Mouse (Mus musculus) limb, embryonic 10.5 days (tissue): ENCODE results near the gene Slc9a4. TPM values are rescaled to one million over a fixed set of nuclear protein-coding genes. Genes with fewer than 3 reads are reported as not detected.
A peak's percentile ranks its signal among the peaks of the same experiment; 100 is the strongest.
"Not testable (repeated sequence)": the region's sequence is repeated elsewhere in the genome, so short reads cannot be mapped to it uniquely, and the experiment has no call there.

ENCODE experiments used
- DNase-seq: peaks from one replicate; pipeline ENCODE4 v3.0.0-alpha.2; 2017; ENCODE audit warnings: low spot score
- H3K27ac ChIP-seq: fragments of 300-500 bp; sonication (generic); 2 replicates; pipeline ENCODE4 v1.5.1; 2016; ENCODE audit warnings: mild to moderate bottlenecking
- H3K27me3 ChIP-seq: fragments of 300-500 bp; sonication (generic); 2 replicates; pipeline ENCODE4 v1.6.1; 2016; ENCODE audit warnings: low read depth, mild to moderate bottlenecking; ENCODE audit not compliant: poor library complexity, severe bottlenecking
- H3K36me3 ChIP-seq: fragments of 300-500 bp; sonication (generic); 2 replicates; pipeline ENCODE4 v1.6.1; 2016; ENCODE audit warnings: mild to moderate bottlenecking, moderate library complexity
- H3K4me1 ChIP-seq: fragments of 300-500 bp; sonication (generic); 2 replicates; pipeline ENCODE4 v1.6.1; 2016
- H3K4me3 ChIP-seq: fragments of 300-500 bp; sonication (generic); 2 replicates; pipeline ENCODE4 v1.5.1; 2016; ENCODE audit warnings: mild to moderate bottlenecking, moderate library complexity
- H3K9me3 ChIP-seq: fragments of 300-500 bp; sonication (generic); replicated peaks from 2 replicates; pipeline ENCODE4 v1.6.1; 2016; ENCODE audit warnings: mild to moderate bottlenecking
- WGBS: fragments of 180-500 bp; shearing (Covaris S2); methylation state at CpG from one replicate; pipeline ENCODE4 v1.1.7; 2016; 5-methylcytosine and 5-hydroxymethylcytosine counted together
- polyA plus RNA-seq: library from polyadenylated mRNA; unstranded; fragments of >200 nt; fragmentation: Nextera tagmentation; extraction: Ambion mirVana; gene quantifications from 2 replicates; pipeline ENCODE4 v1.2.1, GENCODE M21; 2016

Slc9a4 gene
- not detected in 2 replicates for polyA plus RNA-seq

DNA sequence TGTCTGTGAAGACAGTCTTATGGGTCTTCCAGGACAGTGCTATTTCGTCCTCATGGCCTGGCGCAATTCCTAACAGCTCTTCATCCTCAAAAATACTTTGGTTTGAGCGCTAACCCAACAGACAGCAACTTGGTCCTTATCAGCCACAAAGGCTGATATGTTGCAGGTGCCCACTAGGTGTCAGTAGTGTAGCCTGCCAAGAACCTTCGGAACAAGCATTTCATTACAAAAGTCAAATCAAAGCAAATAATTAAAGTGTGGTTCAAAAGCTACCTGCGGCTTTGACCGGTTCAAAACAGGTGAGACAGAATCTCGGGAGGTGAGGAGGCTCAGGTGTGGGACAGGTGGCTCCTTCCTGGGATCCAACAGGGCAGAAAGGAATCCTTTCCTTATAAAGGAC, at the start of gene Slc9a4:
Gene Slc9a4 (plus strand): TSS at position 298 of the 400 bp plus-strand sequence.
- peak; percentile 37 for DNase-seq
- Histone ChIP-seq H3K36me3 (no peaks in the 10 kb centered on the region), H3K27me3 (peaks cover 7% of the 10 kb centered on the region; the same call in 1 of the 2 replicates), H3K4me1 (no peaks in the 10 kb centered on the region), H3K9me3 (no peaks in the 10 kb centered on the region), H3K27ac (no peak within 1 kb of the TSS), H3K4me3 (no peak within 1 kb of the TSS)
- 17% methylated on average over 7 of the region's 7 CpGs for WGBS

DNA sequence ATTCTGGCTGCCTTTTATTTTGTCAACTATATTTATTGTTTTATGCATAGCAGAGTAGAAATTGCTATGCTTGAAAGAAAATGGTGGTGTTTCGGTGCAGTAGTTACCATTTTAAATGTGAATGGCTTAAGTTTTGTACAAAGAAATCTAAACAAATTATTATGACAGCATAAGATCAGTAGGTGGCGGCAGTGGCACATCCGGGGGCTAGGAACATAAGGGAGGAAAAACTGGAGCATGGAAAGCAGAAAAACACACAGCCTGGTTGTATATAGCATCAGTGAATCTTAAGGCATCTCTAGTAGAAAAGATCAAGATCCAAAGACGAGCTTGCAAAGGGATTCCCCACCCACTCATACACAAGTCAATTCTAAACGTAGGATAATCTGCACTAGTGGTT, 42.3 kb upstream of the Slc9a4 start:
- Histone ChIP-seq H3K27ac (no peak overlapping the region), H3K36me3 (no peaks in the 10 kb centered on the region), H3K4me1 (no peaks in the 10 kb centered on the region), H3K4me3 (no peak overlapping the region), H3K9me3 (no peaks in the 10 kb centered on the region), H3K27me3 (no peaks in the 10 kb centered on the region)
- WGBS = 85% methylated on average over 5 of the region's 5 CpGs
- no peak for DNase-seq

DNA sequence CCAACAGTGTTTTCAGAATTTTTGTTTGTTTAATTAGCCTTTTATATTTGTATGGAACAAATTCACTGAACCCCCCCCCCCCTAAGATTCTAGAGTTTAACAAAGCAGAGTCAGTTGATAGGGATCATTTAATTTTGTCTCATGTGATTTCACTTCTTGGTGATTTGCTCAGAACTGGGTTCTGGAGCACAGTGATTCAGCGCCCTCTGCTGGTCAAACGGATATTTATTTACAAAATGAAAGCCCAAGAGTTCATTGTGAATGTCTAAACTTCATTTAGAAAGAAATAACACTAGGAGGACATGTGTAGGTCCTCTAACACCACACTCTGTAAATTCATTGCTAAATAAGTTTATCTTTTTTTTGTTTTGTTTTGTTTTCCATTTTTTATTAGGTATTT, 35.2 kb upstream of the Slc9a4 start:
- no peaks in the 10 kb centered on the region for H3K36me3 ChIP-seq
- H3K9me3 ChIP-seq = no peaks in the 10 kb centered on the region
- no peaks in the 10 kb centered on the region for H3K27me3 ChIP-seq
- no peak overlapping the region for H3K4me3 ChIP-seq
- H3K4me1 ChIP-seq = no peaks in the 10 kb centered on the region
- peak; percentile 62 for DNase-seq
- WGBS = 0% methylated on average over 2 of the region's 2 CpGs
- no peak overlapping the region for H3K27ac ChIP-seq

- no peak for DNase-seq
- no peaks in the 10 kb centered on the region for H3K9me3 ChIP-seq
- no peaks in the 10 kb centered on the region for H3K27me3 ChIP-seq
- H3K4me1 ChIP-seq = no peaks in the 10 kb centered on the region
- no peak overlapping the region for H3K4me3 ChIP-seq
- WGBS = 88% methylated on average over 4 of the region's 4 CpGs
- H3K36me3 ChIP-seq = no peaks in the 10 kb centered on the region
- H3K27ac ChIP-seq = no peak overlapping the region
Measured at GRCm38 (mm10) chr1:40546645-40547044, 33.2 kb upstream of the Slc9a4 start.

DNA sequence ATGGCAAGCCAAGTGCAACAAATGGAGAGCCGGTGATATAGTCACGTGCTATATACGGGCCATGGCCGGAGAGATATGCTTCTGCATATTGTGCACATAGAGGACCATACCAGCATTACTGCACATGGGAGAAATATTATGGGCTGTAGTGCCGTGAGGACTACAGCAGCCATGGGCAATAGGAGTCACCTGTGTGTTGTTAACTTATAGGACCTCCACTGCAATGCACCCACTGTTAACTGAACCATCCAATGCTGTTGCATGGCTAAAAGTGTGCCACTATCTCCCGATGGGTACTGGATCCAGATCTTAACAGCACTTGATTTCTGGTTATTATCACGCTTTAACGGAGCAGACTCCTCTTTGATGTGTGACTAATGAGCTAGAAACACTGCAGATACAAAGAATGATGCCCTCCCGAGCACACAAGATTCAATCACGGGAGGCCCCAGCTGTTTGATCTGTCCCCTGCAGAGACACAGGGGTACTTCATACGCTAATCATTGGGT, 32.8 kb upstream of the Slc9a4 start:
- DNase-seq = no peak
- no peaks in the 10 kb centered on the region for H3K36me3 ChIP-seq
- H3K27ac ChIP-seq = no peak overlapping the region
- H3K4me3 ChIP-seq = no peak overlapping the region
- no peaks in the 10 kb centered on the region for H3K4me1 ChIP-seq
- 80% methylated on average over 11 of the region's 11 CpGs for WGBS
- H3K27me3 ChIP-seq = no peaks in the 10 kb centered on the region
- H3K9me3 ChIP-seq = no peaks in the 10 kb centered on the region

DNA sequence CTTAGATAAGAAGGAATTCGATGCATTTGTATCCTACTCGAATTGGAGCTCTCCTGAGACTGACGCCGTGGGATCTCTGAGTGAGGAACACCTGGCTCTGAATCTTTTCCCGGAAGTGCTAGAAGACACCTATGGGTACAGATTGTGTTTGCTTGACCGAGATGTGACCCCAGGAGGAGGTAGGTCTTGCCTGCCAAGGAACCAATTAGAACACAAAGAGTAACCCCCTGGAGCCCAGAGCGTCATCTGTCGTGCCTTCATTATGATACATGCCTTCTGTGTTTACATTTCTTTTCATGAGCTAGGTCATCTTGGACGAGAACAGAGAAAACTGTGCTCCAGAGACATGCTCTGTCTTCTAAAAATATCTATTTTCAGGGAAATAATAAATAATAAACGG, 32.1 kb upstream of the Slc9a4 start:
- 76% methylated on average over 10 of the region's 10 CpGs for WGBS
- H3K27me3 ChIP-seq = no peaks in the 10 kb centered on the region
- no peaks in the 10 kb centered on the region for H3K9me3 ChIP-seq
- H3K36me3 ChIP-seq = no peaks in the 10 kb centered on the region
- no peaks in the 10 kb centered on the region for H3K4me1 ChIP-seq
- no peak for DNase-seq
- no peak overlapping the region for H3K4me3 ChIP-seq
- H3K27ac ChIP-seq = no peak overlapping the region

DNA sequence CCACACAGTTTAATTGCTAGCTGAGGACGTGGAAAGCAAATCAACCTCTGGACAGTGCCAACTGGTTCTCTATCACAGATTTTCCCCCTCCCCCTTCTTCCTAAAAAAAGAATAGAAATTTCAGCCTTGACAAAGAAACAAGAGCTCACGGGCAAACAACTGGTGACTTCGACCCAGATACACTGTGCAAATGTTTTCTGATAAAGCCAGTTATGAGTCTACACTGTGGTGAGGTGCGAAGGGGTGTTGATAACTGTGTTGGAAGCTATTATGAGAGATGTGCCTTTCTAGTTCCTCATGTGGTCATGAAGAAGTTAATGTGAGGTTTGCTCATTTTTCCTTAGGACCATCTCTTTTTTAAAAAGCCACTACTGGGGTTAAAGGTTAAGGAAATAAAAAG, 10.5 kb upstream of the Slc9a4 start:
- Histone ChIP-seq H3K4me1 (no peaks in the 10 kb centered on the region), H3K27ac (no peak overlapping the region), H3K36me3 (no peaks in the 10 kb centered on the region), H3K4me3 (no peak overlapping the region), H3K27me3 (no peaks in the 10 kb centered on the region), H3K9me3 (no peaks in the 10 kb centered on the region)
- DNase-seq = no peak
- WGBS = 84% methylated on average over 4 of the region's 4 CpGs

DNA sequence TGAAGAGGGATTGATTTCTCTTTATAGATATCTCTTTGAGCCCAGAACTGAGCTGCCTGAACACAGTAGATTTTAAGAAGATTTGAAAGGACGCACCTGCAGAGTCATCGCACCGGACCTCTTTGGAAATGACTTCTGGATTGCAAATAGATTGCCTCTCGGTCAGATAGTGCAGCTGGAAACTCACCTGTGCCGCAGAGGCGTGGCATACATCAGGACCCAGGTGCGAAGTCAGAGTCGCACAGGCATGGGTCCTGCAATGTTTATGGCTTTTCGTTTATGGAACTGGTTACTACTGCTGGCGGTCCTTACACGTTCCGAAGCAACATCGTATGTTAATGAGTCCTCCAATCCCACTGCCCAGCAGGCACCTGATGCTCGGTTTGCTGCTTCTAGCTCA, 388 bp downstream of the Slc9a4 start:
- no peaks in the 10 kb centered on the region for H3K9me3 ChIP-seq
- no peaks in the 10 kb centered on the region for H3K36me3 ChIP-seq
- peaks cover 7% of the 10 kb centered on the region; the same call in 1 of the 2 replicates for H3K27me3 ChIP-seq
- 67% methylated on average over 14 of the region's 14 CpGs for WGBS
- H3K27ac ChIP-seq = no peak overlapping the region
- DNase-seq = no peak
- H3K4me1 ChIP-seq = no peaks in the 10 kb centered on the region
- no peak overlapping the region for H3K4me3 ChIP-seq

DNA sequence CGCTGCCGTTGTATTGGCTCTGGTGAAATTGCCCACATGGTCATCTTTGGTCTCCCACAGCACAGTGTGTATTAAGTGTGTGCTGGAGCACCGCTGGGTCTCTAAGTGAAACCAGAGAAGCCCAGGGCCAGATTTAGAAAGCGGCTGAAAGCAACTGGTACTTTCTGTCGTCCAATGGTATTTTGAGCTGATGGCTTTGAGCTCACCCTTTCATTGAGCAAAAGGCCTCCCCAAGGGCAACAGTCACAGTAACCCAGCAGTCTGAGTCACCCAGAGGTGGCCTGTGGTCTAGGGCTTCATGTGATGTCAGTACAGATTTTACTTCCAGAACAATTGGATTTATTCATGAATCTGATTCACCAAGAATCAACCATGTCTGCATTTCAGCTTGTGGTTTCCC, 6.9 kb downstream of the Slc9a4 start:
- Histone ChIP-seq H3K27ac (no peak overlapping the region), H3K9me3 (no peaks in the 10 kb centered on the region), H3K4me1 (no peaks in the 10 kb centered on the region), H3K36me3 (no peaks in the 10 kb centered on the region), H3K27me3 (no peaks in the 10 kb centered on the region), H3K4me3 (no peak overlapping the region)
- WGBS = 85% methylated on average over 5 of the region's 5 CpGs
- no peak for DNase-seq

DNA sequence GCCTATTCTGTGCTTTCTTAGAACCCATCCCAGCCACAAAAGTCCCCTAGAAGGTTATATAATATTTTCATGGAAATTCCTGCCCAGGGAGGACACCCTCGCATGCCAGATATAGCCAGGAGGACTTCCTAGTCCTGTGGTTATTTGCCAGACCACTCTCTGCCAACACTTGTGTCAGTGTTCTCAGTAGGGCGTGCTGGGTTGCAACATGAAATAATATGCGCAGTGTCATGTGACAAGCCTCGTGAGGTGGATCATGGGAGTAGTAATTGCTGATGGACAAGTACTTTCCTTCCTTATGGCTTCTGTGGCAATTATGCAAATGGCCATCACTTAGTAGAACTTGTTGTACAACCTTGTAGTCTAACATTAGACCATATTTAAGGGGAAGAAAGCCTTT, 11.1 kb downstream of the Slc9a4 start:
- no peaks in the 10 kb centered on the region for H3K9me3 ChIP-seq

GRCm38 (mm10) chr1:40597822-40598221, 17.9 kb downstream of the Slc9a4 start:
- Histone ChIP-seq H3K4me3 (no peak overlapping the region), H3K4me1 (no peaks in the 10 kb centered on the region), H3K36me3 (no peaks in the 10 kb centered on the region), H3K27ac (no peak overlapping the region), H3K27me3 (no peaks in the 10 kb centered on the region), H3K9me3 (no peaks in the 10 kb centered on the region)
- WGBS = 64% methylated on average over 5 of the region's 5 CpGs
- no peak for DNase-seq

More for the DNA sequence above, 11.1 kb downstream of the Slc9a4 start:
- Histone ChIP-seq H3K27ac (no peak overlapping the region), H3K27me3 (no peaks in the 10 kb centered on the region), H3K4me1 (no peaks in the 10 kb centered on the region), H3K4me3 (no peak overlapping the region), H3K36me3 (no peaks in the 10 kb centered on the region)
- DNase-seq = no peak
- 90% methylated on average over 4 of the region's 4 CpGs for WGBS

GRCm38 (mm10) chr1:40599661-40600060, 19.8 kb downstream of the Slc9a4 start:
- not testable (repeated sequence) for H3K27ac ChIP-seq, H3K4me1 ChIP-seq, H3K4me3 ChIP-seq, H3K36me3 ChIP-seq, H3K27me3 ChIP-seq, DNase-seq, H3K9me3 ChIP-seq
- WGBS = 90% methylated on average over 9 of the region's 9 CpGs

DNA sequence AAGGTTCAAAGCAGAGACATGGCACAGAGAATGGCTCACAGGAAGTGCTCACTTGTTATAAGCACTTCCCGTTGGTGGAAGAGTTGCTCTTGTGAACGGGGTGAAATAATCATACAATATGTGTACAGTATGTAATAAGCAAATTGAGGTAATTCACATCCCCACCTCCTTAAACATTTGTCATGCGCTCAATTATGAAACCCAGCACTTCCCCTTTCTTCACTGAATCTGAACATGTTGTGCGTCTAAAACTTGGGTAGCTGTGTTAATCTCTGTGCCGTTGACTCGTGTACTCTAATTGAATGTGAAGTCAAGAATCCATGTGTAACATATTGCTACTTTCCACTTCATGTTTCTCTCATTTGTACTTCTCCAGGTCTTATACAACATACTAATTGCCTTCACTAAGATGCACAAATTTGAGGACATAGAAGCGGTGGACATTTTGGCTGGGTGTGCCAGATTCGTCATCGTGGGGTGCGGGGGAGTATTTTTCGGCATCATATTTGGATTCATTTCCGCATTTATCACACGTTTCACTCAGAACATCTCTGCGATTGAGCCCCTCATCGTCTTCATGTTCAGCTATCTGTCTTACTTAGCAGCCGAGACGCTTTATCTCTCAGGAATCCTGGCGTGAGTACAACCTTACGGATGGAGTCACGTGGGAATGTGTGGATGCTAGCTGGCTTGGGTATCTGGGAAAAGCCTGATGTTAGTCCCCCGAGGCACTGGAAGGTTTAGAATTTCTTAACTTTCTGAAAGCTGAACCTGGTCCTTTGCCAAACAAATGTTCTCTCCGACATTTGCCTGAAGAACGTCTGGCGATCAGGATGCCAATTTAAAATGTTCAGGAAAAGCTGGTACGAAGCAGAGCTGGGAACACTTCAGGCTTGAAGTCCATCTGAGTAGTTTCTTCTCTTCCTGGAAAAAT, 20.8 kb downstream of the Slc9a4 start:
- H3K4me1 ChIP-seq = no peaks in the 10 kb centered on the region
- H3K27me3 ChIP-seq = no peaks in the 10 kb centered on the region
- no peak overlapping the region for H3K4me3 ChIP-seq
- WGBS = 93% methylated on average over 25 of the region's 25 CpGs
- no peaks in the 10 kb centered on the region for H3K9me3 ChIP-seq
- H3K36me3 ChIP-seq = no peaks in the 10 kb centered on the region
- no peak overlapping the region for H3K27ac ChIP-seq
- DNase-seq = no peak
